Mouse (Mus musculus) limb, embryonic 10.5 days (tissue): Measurements from ENCODE around the gene Olfr992. TPM values are rescaled to one million over a fixed set of nuclear protein-coding genes. Genes with fewer than 3 reads are reported as not detected.
"Not testable (repeated sequence)": the region's sequence is repeated elsewhere in the genome, so short reads cannot be mapped to it uniquely, and the experiment has no call there.

Source experiments
- DNase-seq: peaks from one replicate; pipeline ENCODE4 v3.0.0-alpha.2; 2017; ENCODE audit warnings: low spot score
- H3K27ac ChIP-seq: fragments of 300-500 bp; sonication (generic); 2 replicates; pipeline ENCODE4 v1.5.1; 2016; ENCODE audit warnings: mild to moderate bottlenecking
- H3K27me3 ChIP-seq: fragments of 300-500 bp; sonication (generic); 2 replicates; pipeline ENCODE4 v1.6.1; 2016; ENCODE audit warnings: low read depth, mild to moderate bottlenecking; ENCODE audit not compliant: poor library complexity, severe bottlenecking
- H3K36me3 ChIP-seq: fragments of 300-500 bp; sonication (generic); 2 replicates; pipeline ENCODE4 v1.6.1; 2016; ENCODE audit warnings: mild to moderate bottlenecking, moderate library complexity
- H3K4me1 ChIP-seq: fragments of 300-500 bp; sonication (generic); 2 replicates; pipeline ENCODE4 v1.6.1; 2016
- H3K4me3 ChIP-seq: fragments of 300-500 bp; sonication (generic); 2 replicates; pipeline ENCODE4 v1.5.1; 2016; ENCODE audit warnings: mild to moderate bottlenecking, moderate library complexity
- H3K9me3 ChIP-seq: fragments of 300-500 bp; sonication (generic); replicated peaks from 2 replicates; pipeline ENCODE4 v1.6.1; 2016; ENCODE audit warnings: mild to moderate bottlenecking
- WGBS: fragments of 180-500 bp; shearing (Covaris S2); methylation state at CpG from one replicate; pipeline ENCODE4 v1.1.7; 2016; 5-methylcytosine and 5-hydroxymethylcytosine counted together
- polyA plus RNA-seq: library from polyadenylated mRNA; unstranded; fragments of >200 nt; fragmentation: Nextera tagmentation; extraction: Ambion mirVana; gene quantifications from 2 replicates; pipeline ENCODE4 v1.2.1, GENCODE M21; 2016

Gene Olfr992
- polyA plus RNA-seq, result not detected in 2 replicates

DNA sequence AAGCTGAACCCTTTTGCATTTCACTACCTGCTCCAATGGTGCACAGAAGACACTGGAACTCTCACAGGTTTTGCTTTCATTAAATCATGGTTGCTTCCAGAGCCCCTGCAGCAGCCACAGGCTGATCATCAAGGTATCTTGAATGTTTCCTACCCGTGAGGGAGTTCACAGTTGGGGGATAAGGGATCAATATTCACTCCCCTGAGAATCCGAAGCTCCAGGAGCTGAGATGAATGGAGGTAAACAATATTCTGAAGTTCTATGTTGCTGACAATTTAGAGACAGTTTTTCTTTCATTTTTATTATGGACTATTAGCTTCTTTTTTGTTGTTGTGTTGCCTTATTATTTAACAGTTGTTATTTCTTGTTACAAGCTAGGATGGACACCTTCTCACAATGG lies at the start of gene Olfr992:
Gene Olfr992 (minus strand): TSS at position 101 of the 400 bp plus-strand sequence.
- 67% methylated on average over 2 of the region's 2 CpGs for WGBS
- Histone ChIP-seq H3K4me3 (no peak within 1 kb of the TSS), H3K9me3 (no peaks in the 10 kb centered on the region), H3K27me3 (no peaks in the 10 kb centered on the region), H3K36me3 (no peaks in the 10 kb centered on the region), H3K27ac (no peak within 1 kb of the TSS), H3K4me1 (no peaks in the 10 kb centered on the region)
- no peak for DNase-seq

DNA sequence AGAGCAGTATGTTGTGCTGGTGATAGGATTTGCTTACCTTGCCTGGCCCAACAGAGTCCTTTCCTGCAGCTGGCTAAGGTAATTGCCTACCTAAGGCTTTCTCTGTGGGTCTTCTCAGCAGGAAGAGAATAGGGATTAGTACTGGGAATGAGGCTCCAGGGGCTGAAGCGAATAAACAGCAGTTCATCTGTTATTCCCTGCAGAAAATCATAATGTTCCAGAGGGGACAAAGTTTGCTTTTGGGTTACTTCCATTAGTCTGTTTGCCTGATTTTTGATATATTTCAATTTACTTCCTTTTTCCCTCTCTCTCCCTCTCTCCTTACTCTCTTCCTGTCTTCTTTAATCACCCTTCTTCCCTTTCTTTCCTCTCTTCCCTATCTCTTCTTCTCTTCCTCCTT lies 34.3 kb upstream of the Olfr992 start, which contains the start of gene Olfr995:
Gene Olfr995 (minus strand): TSS at position 101 of the 400 bp plus-strand sequence.
- H3K27ac ChIP-seq, result no peak within 1 kb of the TSS
- no peaks in the 10 kb centered on the region for H3K27me3 ChIP-seq
- no peaks in the 10 kb centered on the region for H3K36me3 ChIP-seq
- H3K9me3 ChIP-seq, result no peaks in the 10 kb centered on the region
- H3K4me1 ChIP-seq, result no peaks in the 10 kb centered on the region
- 34% methylated on average over 1 of the region's 1 CpGs for WGBS
- DNase-seq, result no peak
- H3K4me3 ChIP-seq, result no peak within 1 kb of the TSS

DNA sequence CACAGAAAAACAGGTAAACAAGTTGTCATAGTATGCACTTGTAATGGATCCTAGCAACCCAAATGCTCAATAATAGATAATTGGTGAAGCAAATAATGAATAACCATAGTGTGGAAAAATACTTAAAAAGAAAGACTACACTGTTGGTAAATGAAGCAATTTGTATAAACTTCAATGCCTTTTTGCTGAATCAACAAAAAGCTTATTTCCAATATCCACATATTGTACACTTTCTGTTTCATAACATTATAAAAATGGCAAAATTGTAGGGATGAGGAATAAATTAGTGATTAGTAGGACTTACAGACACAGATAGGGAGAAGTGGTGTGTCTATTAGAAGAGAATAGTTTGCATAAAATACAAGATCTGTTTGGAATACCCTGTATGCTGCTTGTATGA lies 33.3 kb upstream of the Olfr992 start:
- H3K4me1 ChIP-seq, result no peaks in the 10 kb centered on the region
- DNase-seq, result no peak
- no peak overlapping the region for H3K27ac ChIP-seq
- no peaks in the 10 kb centered on the region for H3K27me3 ChIP-seq
- no peaks in the 10 kb centered on the region for H3K36me3 ChIP-seq
- no peaks in the 10 kb centered on the region for H3K9me3 ChIP-seq
- no peak overlapping the region for H3K4me3 ChIP-seq

DNA sequence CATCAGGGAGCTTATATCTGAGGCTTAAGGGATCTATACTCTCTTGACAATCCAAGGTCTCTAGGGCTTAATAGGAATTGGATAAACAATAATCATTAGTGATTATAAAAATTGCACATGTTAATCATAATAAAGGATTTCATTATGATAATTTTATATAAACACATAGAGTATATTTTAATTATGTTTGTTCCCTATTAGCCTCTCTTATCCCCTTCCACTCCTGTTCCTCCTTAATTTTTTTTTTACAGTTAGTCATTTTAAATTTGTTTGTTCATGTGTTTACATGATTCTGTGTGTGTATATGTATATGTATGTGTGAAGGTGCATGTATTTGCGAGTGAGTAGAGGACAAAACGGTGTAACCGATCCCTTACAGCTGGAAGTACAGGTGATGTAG lies 27.1 kb upstream of the Olfr992 start, which contains the start of gene Olfr994:
Gene Olfr994 (minus strand): TSS at position 101 of the 400 bp plus-strand sequence.
- Histone ChIP-seq H3K27ac (no peak within 1 kb of the TSS), H3K4me1 (no peaks in the 10 kb centered on the region), H3K36me3 (no peaks in the 10 kb centered on the region), H3K27me3 (no peaks in the 10 kb centered on the region), H3K4me3 (no peak within 1 kb of the TSS), H3K9me3 (no peaks in the 10 kb centered on the region)
- 94% methylated on average over 3 of the region's 3 CpGs for WGBS
- DNase-seq, result no peak

DNA sequence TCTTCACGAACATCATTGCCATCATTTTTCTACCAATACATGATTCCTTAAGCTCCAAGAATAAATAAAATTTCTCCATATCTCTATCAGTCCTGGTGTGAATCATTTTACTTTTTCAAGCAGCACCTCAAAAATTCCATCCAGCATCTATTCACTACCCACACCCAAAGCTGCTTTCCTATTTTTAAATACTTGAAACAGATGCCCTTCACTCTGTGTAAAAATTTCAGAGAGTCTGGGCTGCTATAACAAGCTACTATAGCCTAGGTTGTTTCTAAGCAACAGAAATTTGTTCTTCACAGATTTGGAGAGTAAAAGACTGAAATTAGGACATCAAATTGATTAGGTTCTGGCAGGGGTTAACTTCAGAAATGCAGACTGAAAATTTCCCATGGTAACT lies 16.6 kb upstream of the Olfr992 start:
- no peaks in the 10 kb centered on the region for H3K27me3 ChIP-seq
- DNase-seq, result no peak
- H3K4me1 ChIP-seq, result no peaks in the 10 kb centered on the region
- no peaks in the 10 kb centered on the region for H3K9me3 ChIP-seq
- no peak overlapping the region for H3K27ac ChIP-seq
- no peaks in the 10 kb centered on the region for H3K36me3 ChIP-seq
- H3K4me3 ChIP-seq, result no peak overlapping the region
- WGBS, result 89% methylated on average over 1 of the region's 1 CpGs

DNA sequence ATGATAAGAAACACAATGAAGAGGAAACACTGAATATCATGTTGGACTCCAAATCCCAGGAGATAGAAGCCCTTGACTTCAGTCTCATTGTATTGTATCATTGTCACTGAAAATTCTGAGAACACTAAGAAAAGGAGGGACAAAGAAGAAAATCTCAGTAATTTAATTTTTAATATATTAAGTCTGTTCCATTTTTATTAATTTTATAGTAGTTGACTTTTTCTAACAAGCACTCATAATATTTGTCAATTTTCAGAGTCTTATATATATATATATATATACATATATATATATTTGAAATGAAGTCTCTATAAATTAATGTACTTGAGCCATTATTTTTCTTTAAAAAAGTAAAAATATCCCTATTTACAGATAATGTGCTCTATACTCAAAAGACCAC lies 5.5 kb upstream of the Olfr992 start, which contains the start of gene Olfr993:
Gene Olfr993 (minus strand): TSS at position 101 of the 400 bp plus-strand sequence.
- Histone ChIP-seq H3K36me3 (no peaks in the 10 kb centered on the region), H3K4me1 (no peaks in the 10 kb centered on the region), H3K9me3 (no peaks in the 10 kb centered on the region), H3K27me3 (no peaks in the 10 kb centered on the region), H3K27ac (no peak within 1 kb of the TSS), H3K4me3 (no peak within 1 kb of the TSS)
- no peak for DNase-seq

DNA sequence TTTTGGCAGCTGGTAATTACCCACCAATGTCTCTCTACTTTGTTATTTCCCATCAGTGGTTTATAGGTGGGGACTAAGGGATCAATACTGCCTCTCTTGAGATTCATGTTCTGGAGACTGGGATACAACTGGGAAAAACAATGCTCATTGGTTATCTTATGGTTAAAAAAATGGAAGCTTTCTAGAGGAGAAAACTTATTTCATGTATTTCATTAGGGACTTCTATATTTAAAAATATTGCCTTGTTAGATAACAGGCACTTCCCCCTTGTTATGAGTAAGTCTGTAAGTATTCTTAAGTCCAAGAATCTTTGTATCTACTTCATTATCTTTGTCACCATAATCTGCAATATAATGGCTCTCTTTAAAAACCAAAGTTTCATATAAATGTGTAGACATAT lies 46.1 kb downstream of the Olfr992 start, which contains the start of gene Olfr988:
Gene Olfr988 (minus strand): TSS at position 101 of the 400 bp plus-strand sequence.
- not testable (repeated sequence) for H3K36me3 ChIP-seq, H3K4me3 ChIP-seq, DNase-seq, H3K27me3 ChIP-seq, H3K9me3 ChIP-seq, H3K27ac ChIP-seq, H3K4me1 ChIP-seq

Other genes with a start within 250 kb of the Olfr992 start
- gene Lrrc55, start 212.3 kb downstream of the Olfr992 start, polyA plus RNA-seq, result 0.19 and 0.31 TPM in 2 replicates
- gene Olfr987, start 70.2 kb downstream of the Olfr992 start, polyA plus RNA-seq, result not detected in 2 replicates
- not detected in 2 replicates for gene Olfr988, start 46.2 kb downstream of the Olfr992 start, polyA plus RNA-seq
- not detected in 2 replicates for gene Olfr993, start 5.4 kb upstream of the Olfr992 start, polyA plus RNA-seq
- not detected in 2 replicates for gene Olfr994, start 27.0 kb upstream of the Olfr992 start, polyA plus RNA-seq
- gene Olfr995, start 34.2 kb upstream of the Olfr992 start, polyA plus RNA-seq, result not detected in 2 replicates
- gene 4833423E24Rik, start 109.6 kb upstream of the Olfr992 start, polyA plus RNA-seq, result not detected in 2 replicates
- not detected in 2 replicates for gene Olfr996, start 169.7 kb upstream of the Olfr992 start, polyA plus RNA-seq
- not detected in 2 replicates for gene Olfr998, start 179.5 kb upstream of the Olfr992 start, polyA plus RNA-seq
- gene Olfr1000, start 202.4 kb upstream of the Olfr992 start, polyA plus RNA-seq, result not detected in 2 replicates
- gene Olfr1002, start 241.2 kb upstream of the Olfr992 start, polyA plus RNA-seq, result not detected in 2 replicates